Mouse (Mus musculus) heart, adult 2 months (tissue): ENCODE measurements around the gene Nde1.

Experiments used
- CTCF ChIP-seq: fragments of 200-600 bp; IDR thresholded peaks from 2 replicates; pipeline ENCODE4 v1.8.1; 2022; ENCODE audit warnings: antibody characterized with exemption, mild to moderate bottlenecking, moderate library complexity
- EP300 ChIP-seq: fragments of 200-500 bp; IDR thresholded peaks from 2 replicates; pipeline ENCODE4 v1.6.1; 2011; ENCODE audit warnings: low read depth, low read length, control low read depth; ENCODE audit not compliant: insufficient read depth
- POLR2A ChIP-seq: fragments of 200-500 bp; IDR thresholded peaks from 2 replicates; pipeline ENCODE4 v1.6.1; 2011; ENCODE audit warnings: mild to moderate bottlenecking, low read depth, low read length, control low read depth; ENCODE audit not compliant: insufficient read depth

- TF ChIP-seq EP300 = no peak
- no peak for TF ChIP-seq POLR2A
- no peak for TF ChIP-seq CTCF
These were observed 25.0 kb upstream of the Nde1 start for GRCm38 (mm10) chr16:14137976-14138561.
